Mouse (Mus musculus) small intestine, adult 2 months (tissue): Measurements from ENCODE around the gene Mmrn2.
"Not testable (repeated sequence)": the region's sequence is repeated elsewhere in the genome, so short reads cannot be mapped to it uniquely, and the experiment has no call there.

Source experiments
- CTCF ChIP-seq: fragments of 200-500 bp; IDR thresholded peaks from 2 replicates; pipeline ENCODE4 v1.5.1; 2012; ENCODE audit warnings: low read depth, mild to moderate bottlenecking, control low read depth, inconsistent platforms, low read length, moderate library complexity, mixed read lengths; ENCODE audit not compliant: insufficient replicate concordance, insufficient read length; ENCODE audit errors: extremely low read depth
- POLR2A ChIP-seq: fragments of 200-500 bp; IDR thresholded peaks from 2 replicates; pipeline ENCODE4 v1.6.1; 2012; ENCODE audit warnings: low read depth, mild to moderate bottlenecking, control low read depth, inconsistent platforms, low read length, moderate library complexity

GRCm38 (mm10) chr14:34364254-34365146 lies 10.8 kb upstream of the Mmrn2 start:
- TF ChIP-seq CTCF, POLR2A: not testable (repeated sequence)
